Mouse (Mus musculus) E14TG2a.4 (cell line): ENCODE data around the gene Hcar1.

Source experiments
- CTCF ChIP-seq: conservative IDR thresholded peaks from 2 replicates; pipeline ENCODE4 v1.5.1; 2014; ENCODE audit warnings: low read length
- POU5F1 ChIP-seq: IDR thresholded peaks from 2 replicates; pipeline ENCODE4 v1.6.1; 2014; ENCODE audit warnings: low read length, borderline replicate concordance

DNA sequence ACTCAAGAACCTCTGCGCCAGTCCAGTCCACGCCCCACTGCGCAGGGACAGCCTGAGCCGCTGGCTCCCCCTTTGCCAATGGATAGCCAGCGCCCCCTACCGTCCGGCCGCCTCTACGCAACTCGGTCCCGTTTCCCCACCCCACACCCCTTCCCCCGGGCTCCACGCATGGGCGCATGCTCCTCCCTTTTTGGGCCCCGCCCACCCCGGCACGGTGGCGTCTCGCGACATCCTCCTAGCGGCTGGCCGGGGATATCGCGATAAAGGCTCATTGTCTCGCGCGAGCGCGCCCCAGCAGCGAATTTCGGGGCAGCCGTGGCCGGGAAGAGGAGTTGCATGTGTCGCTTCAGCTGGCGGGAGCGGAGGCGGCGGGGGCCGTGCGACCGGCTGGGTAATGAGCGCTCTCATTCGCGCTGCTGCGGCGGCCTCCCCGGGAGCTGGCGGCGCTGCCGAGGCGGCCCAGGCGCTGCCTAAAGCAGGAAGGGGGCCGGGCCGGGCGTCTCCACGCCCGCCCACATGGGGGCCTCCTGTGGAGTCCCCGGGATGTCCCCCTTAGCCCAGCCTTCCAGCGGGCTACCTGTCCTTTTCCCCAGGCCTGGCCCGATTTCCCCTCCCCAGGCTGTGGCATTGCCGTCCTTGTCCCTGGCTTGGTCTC is 27.3 kb upstream of the Hcar1 start, which contains the start of gene Denr:
- TF ChIP-seq CTCF: peak; percentile 65
- no peak for TF ChIP-seq POU5F1
